Comparison of ENCODE assay signal across 20 mouse cellular contexts in the genomic region with DNA sequence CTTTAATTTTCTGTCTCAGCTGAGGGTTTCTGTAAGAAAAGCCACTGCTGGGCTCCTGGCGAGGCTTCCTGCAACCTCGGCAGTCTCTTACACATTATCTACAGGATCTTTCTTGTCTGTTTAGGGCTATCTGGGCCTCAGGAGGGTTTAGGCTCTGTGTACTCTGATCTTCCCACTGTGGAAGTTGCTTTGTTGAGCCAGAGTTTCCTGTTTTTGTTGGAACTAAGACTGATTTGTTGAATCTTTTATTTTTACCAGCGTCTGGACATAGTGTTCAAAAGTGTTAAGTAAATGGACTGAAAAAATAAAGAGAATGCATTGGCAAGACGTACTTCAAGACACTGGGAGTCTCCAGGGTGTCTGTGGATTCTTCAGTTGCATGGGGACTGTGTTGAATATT. TPM values are rescaled to one million over a fixed set of nuclear protein-coding genes. Genes with fewer than 3 reads are reported as not detected.
A peak's percentile ranks its signal among the peaks of the same experiment; 100 is the strongest.
DNase-seq lines count a peak whose midpoint lies in the region; ATAC-seq and TF ChIP-seq lines count a peak whose summit lies in the region.
"Had no signal": no experiment of that assay in that cellular context is flagged by ENCODE, and none has a peak within 500 bp of the region (broad histone marks: within the 10 kb centered on the region; RNA-seq: fewer than 3 reads in every experiment).

No protein-coding gene starts in this region.

- H3K36me3 ChIP-seq in intestine, embryonic 15.5 days: no peaks in the 10 kb centered on the region
- H3K36me3 ChIP-seq in intestine, postnatal 0 days (ENCODE audit: control insufficient read depth, insufficient read depth): no peaks in the 10 kb centered on the region
- no peaks in the 10 kb centered on the region for H3K36me3 ChIP-seq in midbrain, embryonic 15.5 days (replicated peaks)
- no peaks in the 10 kb centered on the region for H3K36me3 ChIP-seq in midbrain, embryonic 11.5 days (ENCODE audit: control insufficient read depth, insufficient read depth, low read length)
- H3K36me3 ChIP-seq: midbrain, embryonic 13.5 days had no signal

- H3K4me3 ChIP-seq in gastrocnemius, adult 2 months: no peak overlapping the region
- H3K4me3 ChIP-seq in intestine, embryonic 15.5 days (replicated peaks): no peak overlapping the region
- H3K4me3 ChIP-seq in intestine, postnatal 0 days (ENCODE audit: low read depth, low read length): no peak overlapping the region
- H3K4me3 ChIP-seq in midbrain, embryonic 15.5 days: no peak overlapping the region
- no peak overlapping the region for H3K4me3 ChIP-seq in midbrain, embryonic 11.5 days (ENCODE audit: low read depth, low read length)
- H3K4me3 ChIP-seq: midbrain, embryonic 13.5 days had no signal

- H3K4me2 ChIP-seq in intestine, embryonic 15.5 days (replicated peaks): no peak overlapping the region
- no peak overlapping the region for H3K4me2 ChIP-seq in intestine, postnatal 0 days (replicated peaks; ENCODE audit: low read depth)
- no peak overlapping the region for H3K4me2 ChIP-seq in midbrain, embryonic 15.5 days
- no peak overlapping the region for H3K4me2 ChIP-seq in midbrain, embryonic 11.5 days
- H3K4me2 ChIP-seq: liver, embryonic 11.5 days; midbrain, embryonic 13.5 days had no signal

- peak overlapping the region; percentile 96 for H3K27ac ChIP-seq in gastrocnemius, adult 2 months
- H3K27ac ChIP-seq in intestine, embryonic 15.5 days: 0 out of 2 replicates have a peak overlapping the region, but pooled peaks have one; percentile 13
- no peak overlapping the region for H3K27ac ChIP-seq in intestine, postnatal 0 days (ENCODE audit: low read depth, low read length)
- 0 out of 2 replicates have a peak overlapping the region, but pooled peaks have one; percentile 19 for H3K27ac ChIP-seq in midbrain, embryonic 15.5 days
- no peak overlapping the region for H3K27ac ChIP-seq in midbrain, embryonic 11.5 days (ENCODE audit: low read depth, low read length)
- H3K27ac ChIP-seq: kidney, postnatal 0 days; macrophage; midbrain, embryonic 13.5 days had no signal

- intact Hi-C loops in gastrocnemius, adult 2 months (cut with DNase I): no loop called here

- no peak overlapping the region for H3K9ac ChIP-seq in intestine, embryonic 15.5 days
- H3K9ac ChIP-seq in intestine, postnatal 0 days (ENCODE audit: low read depth, low read length): no peak overlapping the region
- no peak overlapping the region for H3K9ac ChIP-seq in midbrain, embryonic 15.5 days
- no peak overlapping the region for H3K9ac ChIP-seq in midbrain, embryonic 11.5 days (ENCODE audit: low read length)
- H3K9ac ChIP-seq: midbrain, embryonic 13.5 days had no signal

- DNase-seq in gastrocnemius, adult 2 months: no peak
- no peak for DNase-seq in gastrocnemius, postnatal 4 days (ENCODE audit: low spot score in 2 of 2)
- DNase-seq in midbrain, embryonic 11.5 days (ENCODE audit: low spot score, missing footprints): no peak
- peak; percentile 67 for DNase-seq in lung, postnatal 36 days
- DNase-seq in urinary bladder, adult 2 months (ENCODE audit: low spot score): no peak
- DNase-seq: adrenal gland, postnatal 25 days; cerebellum, adult 9-10 months; gastrocnemius, postnatal 25 days; thymus, adult 18-20 months had no signal

- no peak for ATAC-seq in intestine, embryonic 15.5 days
- no peak for ATAC-seq in intestine, postnatal 0 days
- no peak for ATAC-seq in midbrain, embryonic 15.5 days (replicated peaks)
- ATAC-seq in midbrain, embryonic 11.5 days (ENCODE audit: low FRiP score): no peak
- ATAC-seq: activated CD4-positive, CD25-positive, alpha-beta regulatory T cell, adult 4 months; midbrain, embryonic 13.5 days had no signal

- WGBS in intestine, embryonic 15.5 days: 45% methylated on average over 4 of the region's 4 CpGs
- WGBS in intestine, postnatal 0 days: 48% methylated on average over 4 of the region's 4 CpGs
- 68% methylated on average over 4 of the region's 4 CpGs for WGBS in midbrain, embryonic 15.5 days
- 64% methylated on average over 4 of the region's 4 CpGs for WGBS in midbrain, embryonic 11.5 days

- no peak for TF ChIP-seq CTCF in gastrocnemius, adult 2 months (IDR thresholded peaks at IDR 0.05)
- no peak for TF ChIP-seq CTCF in intestine, postnatal 0 days (IDR thresholded peaks at IDR 0.05; ENCODE audit: low read depth)

- peaks cover 11% of the 10 kb centered on the region for H3K4me1 ChIP-seq in intestine, embryonic 15.5 days (replicated peaks)
- 0 out of 2 replicates have a peak, but pooled peaks cover 2% of the 10 kb centered on the region for H3K4me1 ChIP-seq in intestine, postnatal 0 days (replicated peaks; ENCODE audit: control insufficient read depth, insufficient read depth, low read length)
- H3K4me1 ChIP-seq in midbrain, embryonic 15.5 days: peaks cover 6% of the 10 kb centered on the region
- H3K4me1 ChIP-seq in midbrain, embryonic 11.5 days (ENCODE audit: control insufficient read depth, insufficient read depth, low read length): no peaks in the 10 kb centered on the region

- H3K27me3 ChIP-seq in intestine, embryonic 15.5 days (replicated peaks): no peaks in the 10 kb centered on the region
- no peaks in the 10 kb centered on the region for H3K27me3 ChIP-seq in intestine, postnatal 0 days (replicated peaks; ENCODE audit: control insufficient read depth, insufficient read depth, low read length)
- no peaks in the 10 kb centered on the region for H3K27me3 ChIP-seq in midbrain, embryonic 15.5 days (replicated peaks)
- no peaks in the 10 kb centered on the region for H3K27me3 ChIP-seq in midbrain, embryonic 11.5 days (ENCODE audit: control insufficient read depth, insufficient read depth, low read length)
- H3K27me3 ChIP-seq: midbrain, embryonic 13.5 days had no signal

- H3K9me3 ChIP-seq in intestine, embryonic 15.5 days: no peaks in the 10 kb centered on the region
- no peaks in the 10 kb centered on the region for H3K9me3 ChIP-seq in intestine, postnatal 0 days (ENCODE audit: control insufficient read depth)
- H3K9me3 ChIP-seq in midbrain, embryonic 15.5 days: no peaks in the 10 kb centered on the region
- H3K9me3 ChIP-seq in midbrain, embryonic 11.5 days (ENCODE audit: control insufficient read depth, low read length): no peaks in the 10 kb centered on the region
- H3K9me3 ChIP-seq: midbrain, embryonic 13.5 days had no signal

RNA-seq across cellular contexts. Expression of a gene that starts 2.5 kb away (rescaled TPM):
- 10 to 100 TPM; 32.4 to 33.4 TPM for total RNA-seq in gastrocnemius, adult 2 months (2021)
- total RNA-seq in gastrocnemius, postnatal 4 days (2021): 10 to 100 TPM; 20.3 to 23.0 TPM
- 11.3 and 12.8 TPM in 2 replicates for polyA plus RNA-seq in intestine, embryonic 15.5 days (2015; fragmentation: Nextera tagmentation; extraction: Ambion mirVana)
- polyA plus RNA-seq in intestine, postnatal 0 days (2015; fragmentation: Nextera tagmentation; extraction: Ambion mirVana): 18.9 and 19.7 TPM in 2 replicates
- polyA plus RNA-seq in midbrain, embryonic 15.5 days (2015; fragmentation: Nextera tagmentation; extraction: Ambion mirVana): 6.4 and 6.8 TPM in 2 replicates
- 6.5 and 7.4 TPM in 2 replicates for polyA plus RNA-seq in midbrain, embryonic 11.5 days (2014; fragmentation: Nextera tagmentation; extraction: Ambion mirVana)
- polyA plus RNA-seq in urinary bladder, adult 2 months (2012; rRNA removed): 18.2 and 20.3 TPM in 2 replicates

RNA-seq across cellular contexts. Expression of a gene that starts 32.9 kb away (rescaled TPM):
- not detected for total RNA-seq in gastrocnemius, adult 2 months (2021)
- total RNA-seq in gastrocnemius, postnatal 4 days (2021): not detected
- not detected in 2 replicates for polyA plus RNA-seq in intestine, embryonic 15.5 days (2015; fragmentation: Nextera tagmentation; extraction: Ambion mirVana)
- polyA plus RNA-seq in intestine, postnatal 0 days (2015; fragmentation: Nextera tagmentation; extraction: Ambion mirVana): not detected in 2 replicates
- polyA plus RNA-seq in midbrain, embryonic 15.5 days (2015; fragmentation: Nextera tagmentation; extraction: Ambion mirVana): 0.17 and 0.19 TPM in 2 replicates
- 0.12 and 0.20 TPM in 2 replicates for polyA plus RNA-seq in midbrain, embryonic 11.5 days (2014; fragmentation: Nextera tagmentation; extraction: Ambion mirVana)
- not detected in 2 replicates for polyA plus RNA-seq in urinary bladder, adult 2 months (2012; rRNA removed)
- total RNA-seq: adrenal gland, postnatal 25 days; gastrocnemius, postnatal 25 days; left cerebral cortex, postnatal 36 days had no signal
- polyA plus RNA-seq: activated CD4-positive, CD25-positive, alpha-beta regulatory T cell, adult 4 months; kidney, postnatal 0 days; macrophage; midbrain, embryonic 13.5 days had no signal

RNA-seq across cellular contexts. Expression of a gene that starts 44.9 kb away (rescaled TPM):
- total RNA-seq in gastrocnemius, adult 2 months (2021): under 1 TPM in 1 of 2 experiments, not detected in 1; 0.14 TPM
- total RNA-seq in gastrocnemius, postnatal 4 days (2021): under 1 TPM in 1 of 2 experiments, not detected in 1; 0.17 TPM
- polyA plus RNA-seq in intestine, embryonic 15.5 days (2015; fragmentation: Nextera tagmentation; extraction: Ambion mirVana): 0.33 and 0.37 TPM in 2 replicates
- polyA plus RNA-seq in intestine, postnatal 0 days (2015; fragmentation: Nextera tagmentation; extraction: Ambion mirVana): 0.27 and 0.52 TPM in 2 replicates
- not detected in 2 replicates for polyA plus RNA-seq in midbrain, embryonic 15.5 days (2015; fragmentation: Nextera tagmentation; extraction: Ambion mirVana)
- polyA plus RNA-seq in midbrain, embryonic 11.5 days (2014; fragmentation: Nextera tagmentation; extraction: Ambion mirVana): not detected in 2 replicates
- polyA plus RNA-seq in urinary bladder, adult 2 months (2012; rRNA removed): 3.7 and 6.3 TPM in 2 replicates
- total RNA-seq: layer of hippocampus, postnatal 10 days; left cerebral cortex, postnatal 36 days had no signal
- polyA plus RNA-seq: liver, embryonic 11.5 days; midbrain, embryonic 13.5 days; neural tube, embryonic 11.5 days had no signal

Comparison
In these comparisons a context has a peak if more than half of its experiments do, and no peak if none do; other contexts are left out.
1. H3K27ac ChIP-seq: peak in gastrocnemius, adult 2 months (single experiment), intestine, embryonic 15.5 days (single experiment) and midbrain, embryonic 15.5 days (single experiment); none in intestine, postnatal 0 days (single experiment) and midbrain, embryonic 11.5 days (single experiment).